Mouse (Mus musculus): Measurements from ENCODE around the gene Olfr685. TPM values are rescaled to one million over a fixed set of nuclear protein-coding genes. Genes with fewer than 3 reads are reported as not detected.

Gene Olfr685
- not detected in 2 replicates for polyA plus RNA-seq (2012; rRNA removed)

DNA sequence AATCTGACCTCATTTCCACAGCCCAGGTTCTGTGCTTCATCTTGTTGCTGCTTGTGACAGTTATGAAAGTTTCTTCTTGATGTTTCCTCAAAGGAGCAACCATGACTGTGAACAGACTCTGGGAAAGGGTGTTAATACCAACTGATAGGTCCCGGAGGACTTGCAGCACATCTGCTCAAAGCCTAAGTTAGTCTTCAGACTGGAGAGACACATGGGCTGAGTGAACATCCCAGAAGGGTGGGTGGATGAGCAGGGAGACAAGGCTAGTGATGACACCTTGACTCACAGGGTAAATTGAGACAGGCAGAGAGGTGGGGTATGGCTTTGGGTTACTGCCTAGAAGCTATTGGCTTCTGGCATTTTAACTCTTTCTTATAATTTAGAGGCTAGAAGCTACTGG lies at the start of gene Olfr685:
Olfr685 (minus strand) TSS at position 101 of the 400 bp plus-strand sequence.

DNA sequence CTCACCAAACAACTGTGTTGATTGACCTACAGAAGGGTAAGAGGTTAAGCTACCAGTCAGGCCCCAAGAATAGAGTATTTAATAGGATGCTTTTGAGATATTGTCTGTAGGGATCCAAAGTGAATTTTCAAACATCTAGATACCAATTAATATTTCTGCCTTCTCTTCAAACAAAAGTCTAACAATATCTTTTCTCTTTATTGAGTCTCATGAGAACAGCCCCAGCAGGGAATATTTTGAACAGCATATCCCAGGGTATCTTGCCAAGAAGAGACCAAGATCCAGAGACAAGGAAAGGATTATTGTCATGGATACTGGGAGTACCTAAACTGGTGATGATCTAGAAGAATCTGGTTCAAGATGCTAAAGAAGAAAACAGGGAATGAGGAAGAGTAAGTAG lies 21.6 kb upstream of the Olfr685 start, which contains the start of gene Olfr686:
Olfr686 (minus strand) TSS at position 101 of the 400 bp plus-strand sequence.

DNA sequence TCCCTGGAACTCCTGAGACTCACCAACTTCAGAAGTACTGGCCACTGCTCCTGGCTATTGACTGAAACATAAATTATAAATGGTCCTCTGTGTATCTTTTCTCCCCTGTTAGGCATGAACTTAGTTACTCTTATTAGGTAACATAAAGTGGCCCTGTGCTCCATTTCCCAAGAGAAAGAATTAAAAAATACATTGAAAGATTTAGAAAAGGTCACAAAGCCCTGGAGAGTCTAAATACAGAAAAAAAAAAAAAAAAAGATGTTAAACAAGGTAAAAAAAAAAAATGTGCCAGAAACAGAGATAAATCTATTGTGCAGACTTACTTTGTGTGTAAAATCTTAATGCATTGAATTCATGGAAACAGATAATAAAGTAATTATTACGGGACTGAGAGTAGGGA lies 22.3 kb downstream of the Olfr685 start, which contains the start of gene Olfr684:
Olfr684 (minus strand) TSS at position 101 of the 400 bp plus-strand sequence.

DNA sequence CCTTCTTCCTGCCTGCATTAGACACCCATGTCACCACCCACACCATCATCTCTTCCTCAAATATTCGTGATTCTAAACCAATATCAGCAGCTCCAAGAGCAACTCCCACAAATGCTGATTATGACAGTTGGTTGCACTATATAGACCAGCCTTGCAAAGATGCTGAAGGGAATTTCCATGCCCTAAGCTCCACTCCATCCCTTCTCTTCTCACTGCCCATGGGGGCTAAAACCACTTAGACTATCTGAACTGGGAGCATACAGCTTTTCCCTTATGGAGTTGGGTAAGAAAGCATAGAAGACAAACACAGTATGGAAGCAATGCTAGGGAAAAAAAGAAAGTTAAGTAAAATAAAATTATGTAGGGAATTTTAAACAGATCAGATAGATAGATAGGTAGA lies 38.9 kb downstream of the Olfr685 start, which contains the start of gene Olfr683:
Olfr683 (minus strand) TSS at position 101 of the 400 bp plus-strand sequence.

Other genes with a start within 250 kb of the Olfr685 start
- not detected in 2 replicates for gene Olfr670, start 223.4 kb downstream of the Olfr685 start, polyA plus RNA-seq (2012; rRNA removed)
- gene Olfr671, start 206.9 kb downstream of the Olfr685 start, polyA plus RNA-seq (2012; rRNA removed): not detected in 2 replicates
- gene Olfr672, start 184.0 kb downstream of the Olfr685 start, polyA plus RNA-seq (2012; rRNA removed): not detected in 2 replicates
- not detected in 2 replicates for gene Olfr675, start 157.6 kb downstream of the Olfr685 start, polyA plus RNA-seq (2012; rRNA removed)
- not detected in 2 replicates for gene Olfr676, start 153.3 kb downstream of the Olfr685 start, polyA plus RNA-seq (2012; rRNA removed)
- gene Olfr677, start 134.6 kb downstream of the Olfr685 start, polyA plus RNA-seq (2012; rRNA removed): not detected in 2 replicates
- gene Olfr678, start 121.5 kb downstream of the Olfr685 start, polyA plus RNA-seq (2012; rRNA removed): not detected in 2 replicates
- not detected in 2 replicates for gene Olfr679, start 104.8 kb downstream of the Olfr685 start, polyA plus RNA-seq (2012; rRNA removed)
- gene Olfr680-ps1, start 93.2 kb downstream of the Olfr685 start, polyA plus RNA-seq (2012; rRNA removed): not detected in 2 replicates
- not detected in 2 replicates for gene Olfr681, start 69.2 kb downstream of the Olfr685 start, polyA plus RNA-seq (2012; rRNA removed)
- gene Olfr683, start 39.0 kb downstream of the Olfr685 start, polyA plus RNA-seq (2012; rRNA removed): not detected in 2 replicates
- not detected in 2 replicates for gene Olfr684, start 22.4 kb downstream of the Olfr685 start, polyA plus RNA-seq (2012; rRNA removed)
- gene Olfr686, start 21.5 kb upstream of the Olfr685 start, polyA plus RNA-seq (2012; rRNA removed): not detected in 2 replicates
- not detected in 2 replicates for gene Olfr688, start 102.1 kb upstream of the Olfr685 start, polyA plus RNA-seq (2012; rRNA removed)
- gene Olfr689, start 125.2 kb upstream of the Olfr685 start, polyA plus RNA-seq (2012; rRNA removed): not detected in 2 replicates
- not detected in 2 replicates for gene Olfr690, start 148.1 kb upstream of the Olfr685 start, polyA plus RNA-seq (2012; rRNA removed)
- gene Olfr691, start 156.3 kb upstream of the Olfr685 start, polyA plus RNA-seq (2012; rRNA removed): not detected in 2 replicates
- gene Olfr692, start 182.2 kb upstream of the Olfr685 start, polyA plus RNA-seq (2012; rRNA removed): not detected in 2 replicates
- not detected in 2 replicates for gene Gm5901, start 189.0 kb upstream of the Olfr685 start, polyA plus RNA-seq (2012; rRNA removed)
- 11.2 and 15.3 TPM in 2 replicates for gene Fam160a2, start 214.0 kb upstream of the Olfr685 start, polyA plus RNA-seq (2012; rRNA removed)
- gene Cnga4, start 218.6 kb upstream of the Olfr685 start, polyA plus RNA-seq (2012; rRNA removed): 0.02 and 0.04 TPM in 2 replicates
- gene Cckbr, start 239.7 kb upstream of the Olfr685 start, polyA plus RNA-seq (2012; rRNA removed): not detected in 2 replicates

Data from liver, embryonic 18 days (tissue).